Mouse (Mus musculus) small intestine, adult 2 months (tissue): Measurements from ENCODE around the gene Gm45837. TPM values are rescaled to one million over a fixed set of nuclear protein-coding genes. Genes with fewer than 3 reads are reported as not detected.

Source experiments
- H3K27ac ChIP-seq: fragments of 200-500 bp; 2 replicates; pipeline ENCODE4 v1.5.1; 2012; ENCODE audit warnings: low read depth, low read length, control low read depth, inconsistent platforms; ENCODE audit not compliant: insufficient read depth
- H3K27me3 ChIP-seq: fragments of 200-500 bp; 2 replicates; pipeline ENCODE4 v1.6.1; 2012; ENCODE audit warnings: mild to moderate bottlenecking, moderate library complexity, low read length, inconsistent platforms; ENCODE audit not compliant: control insufficient read depth, insufficient read depth
- H3K36me3 ChIP-seq: fragments of 200-500 bp; 2 replicates; pipeline ENCODE4 v1.6.1; 2012; ENCODE audit warnings: mild to moderate bottlenecking, low read length, control low read depth, inconsistent platforms; ENCODE audit not compliant: control insufficient read depth, insufficient read depth
- H3K4me1 ChIP-seq: fragments of 200-500 bp; 2 replicates; pipeline ENCODE4 v1.6.1; 2012; ENCODE audit warnings: low read length, inconsistent platforms, mixed read lengths; ENCODE audit not compliant: control insufficient read depth, insufficient read depth, insufficient read length
- H3K4me3 ChIP-seq: fragments of 200-500 bp; 2 replicates; pipeline ENCODE4 v1.5.1; 2012; ENCODE audit warnings: low read depth, mild to moderate bottlenecking, control low read depth, inconsistent platforms, low read length, moderate library complexity
- CTCF ChIP-seq: fragments of 200-500 bp; IDR thresholded peaks from 2 replicates; pipeline ENCODE4 v1.5.1; 2012; ENCODE audit warnings: low read depth, mild to moderate bottlenecking, control low read depth, inconsistent platforms, low read length, moderate library complexity, mixed read lengths; ENCODE audit not compliant: insufficient replicate concordance, insufficient read length; ENCODE audit errors: extremely low read depth
- POLR2A ChIP-seq: fragments of 200-500 bp; IDR thresholded peaks from 2 replicates; pipeline ENCODE4 v1.6.1; 2012; ENCODE audit warnings: low read depth, mild to moderate bottlenecking, control low read depth, inconsistent platforms, low read length, moderate library complexity
- WGBS: fragments of 180-500 bp; shearing (Covaris S2); methylation state at CpG from one replicate; pipeline ENCODE4 v1.1.7; 2018; 5-methylcytosine and 5-hydroxymethylcytosine counted together
- polyA plus RNA-seq: library from polyadenylated mRNA; depleted of rRNA; stranded (reverse); fragments of >200 nt; gene quantifications from 2 replicates; pipeline ENCODE4 v1.2.3, GENCODE M21; 2012

Gm45837 gene
- polyA plus RNA-seq, 1 experiment, result 0.51 TPM

GRCm38 (mm10) chr7:101391909-101392479 is 18.7 kb upstream of the Gm45837 start:
- 72% methylated on average over 4 of the region's 4 CpGs for WGBS
- TF ChIP-seq CTCF, result no peak
- H3K27ac ChIP-seq, result no peak overlapping the region
- H3K4me1 ChIP-seq, result no peaks in the 10 kb centered on the region; the same call in 1 of the 2 replicates
- peaks cover 66% of the 10 kb centered on the region for H3K36me3 ChIP-seq
- no peaks in the 10 kb centered on the region for H3K27me3 ChIP-seq
- no peak overlapping the region for H3K4me3 ChIP-seq

- no peak for TF ChIP-seq POLR2A
- no peak for TF ChIP-seq CTCF
- no peaks in the 10 kb centered on the region for H3K27me3 ChIP-seq
- WGBS, result 65% methylated on average over 4 of the region's 4 CpGs
- no peaks in the 10 kb centered on the region; the same call in 1 of the 2 replicates for H3K4me1 ChIP-seq
- peaks cover 68% of the 10 kb centered on the region for H3K36me3 ChIP-seq
- peak overlapping the region; percentile 13; the same call in 1 of the 2 replicates for H3K27ac ChIP-seq
- H3K4me3 ChIP-seq, result no peak overlapping the region
Observed at GRCm38 (mm10) chr7:101393015-101393414, 17.7 kb upstream of the Gm45837 start.

- H3K4me1 ChIP-seq, result no peaks in the 10 kb centered on the region; the same call in 1 of the 2 replicates
- 66% methylated on average over 8 of the region's 8 CpGs for WGBS
- H3K36me3 ChIP-seq, result peaks cover 66% of the 10 kb centered on the region
- no peak for TF ChIP-seq CTCF
- H3K27ac ChIP-seq, result peak overlapping the region; percentile 13; the same call in 1 of the 2 replicates
- peak overlapping the region; percentile 17; the same call in 1 of the 2 replicates for H3K4me3 ChIP-seq
- no peaks in the 10 kb centered on the region for H3K27me3 ChIP-seq
Observed at GRCm38 (mm10) chr7:101393694-101394504, 16.8 kb upstream of the Gm45837 start.

GRCm38 (mm10) chr7:101394569-101394968 is 16.1 kb upstream of the Gm45837 start:
- TF ChIP-seq CTCF (no peak), POLR2A (no peak)
- Histone ChIP-seq H3K27ac (no peak overlapping the region), H3K4me3 (peak overlapping the region; percentile 17), H3K36me3 (peaks cover 66% of the 10 kb centered on the region), H3K4me1 (no peaks in the 10 kb centered on the region; the same call in 1 of the 2 replicates), H3K27me3 (no peaks in the 10 kb centered on the region)
- WGBS, result 87% methylated on average over 3 of the region's 3 CpGs

- no peak overlapping the region for H3K4me3 ChIP-seq
- H3K36me3 ChIP-seq, result peaks cover 68% of the 10 kb centered on the region
- no peak overlapping the region for H3K27ac ChIP-seq
- TF ChIP-seq CTCF (no peak), POLR2A (no peak)
- WGBS, result 72% methylated on average over 2 of the region's 2 CpGs
- no peaks in the 10 kb centered on the region for H3K27me3 ChIP-seq
- no peaks in the 10 kb centered on the region; the same call in 1 of the 2 replicates for H3K4me1 ChIP-seq
Observed at GRCm38 (mm10) chr7:101395471-101395870, 15.2 kb upstream of the Gm45837 start.

GRCm38 (mm10) chr7:101397175-101397574 is 13.5 kb upstream of the Gm45837 start:
- Histone ChIP-seq H3K4me1 (no peaks in the 10 kb centered on the region; the same call in 1 of the 2 replicates), H3K36me3 (peaks cover 70% of the 10 kb centered on the region), H3K27me3 (no peaks in the 10 kb centered on the region), H3K4me3 (no peak overlapping the region), H3K27ac (no peak overlapping the region)
- 92% methylated on average over 4 of the region's 4 CpGs for WGBS
- TF ChIP-seq POLR2A (no peak), CTCF (no peak)

- Histone ChIP-seq H3K4me1 (no peaks in the 10 kb centered on the region), H3K4me3 (no peak overlapping the region), H3K36me3 (peaks cover 80% of the 10 kb centered on the region), H3K27ac (no peak overlapping the region), H3K27me3 (no peaks in the 10 kb centered on the region)
- no peak for TF ChIP-seq POLR2A
- no peak for TF ChIP-seq CTCF
- 84% methylated on average over 7 of the region's 7 CpGs for WGBS
Observed at GRCm38 (mm10) chr7:101401510-101401909, 9.2 kb upstream of the Gm45837 start.
